Mouse (Mus musculus) thymus, adult 18-20 months (tissue): Measurements from ENCODE around the gene Gns.
"Not testable (repeated sequence)": the region's sequence is repeated elsewhere in the genome, so short reads cannot be mapped to it uniquely, and the experiment has no call there.

Source experiments
- DNase-seq, 2 experiments: peaks; one replicate each; pipeline ENCODE4 v3.0.0; 2022; ENCODE audit warnings: mixed read lengths in 2 of 2

The Gns gene

DNA sequence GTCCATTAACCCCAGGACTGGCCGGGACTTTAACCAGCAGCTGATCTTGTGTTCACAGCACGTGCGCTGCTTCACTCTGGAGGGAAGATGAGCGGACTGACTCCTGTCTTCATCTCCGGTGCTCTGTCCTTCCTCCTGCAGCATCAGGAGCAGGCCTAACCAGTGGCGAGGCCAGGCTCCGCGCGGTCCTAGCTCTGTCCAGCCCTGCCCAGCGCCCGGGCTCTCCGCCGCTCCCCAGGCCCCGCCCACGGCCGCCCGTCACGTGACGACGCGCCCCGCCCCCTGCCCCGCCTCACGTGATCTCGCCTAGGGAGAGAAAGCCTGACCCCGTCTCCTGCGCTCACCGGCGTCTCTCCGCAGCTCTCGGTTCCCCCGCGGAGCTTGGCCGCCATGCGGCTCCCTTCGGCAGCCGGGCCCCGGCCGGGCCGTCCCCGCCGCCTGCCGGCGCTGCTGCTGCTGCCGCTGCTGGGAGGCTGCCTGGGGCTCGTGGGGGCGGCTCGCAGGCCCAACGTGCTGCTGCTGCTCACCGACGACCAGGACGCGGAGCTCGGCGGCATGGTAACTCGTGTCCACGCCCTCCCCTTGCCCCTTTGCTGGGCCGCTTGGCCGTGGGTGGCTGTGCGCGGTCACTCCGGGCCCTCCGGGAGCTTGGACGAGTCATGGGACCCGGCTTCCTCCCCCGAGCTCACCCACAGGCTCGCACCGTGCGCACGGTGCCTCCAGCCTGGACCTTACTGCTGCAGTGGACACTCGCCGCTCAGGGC, at the start of gene Gns:
Gns (plus strand) TSS at position 290 of the 764 bp plus-strand sequence.
- DNase-seq, result peak; percentile 62 to 68

DNA sequence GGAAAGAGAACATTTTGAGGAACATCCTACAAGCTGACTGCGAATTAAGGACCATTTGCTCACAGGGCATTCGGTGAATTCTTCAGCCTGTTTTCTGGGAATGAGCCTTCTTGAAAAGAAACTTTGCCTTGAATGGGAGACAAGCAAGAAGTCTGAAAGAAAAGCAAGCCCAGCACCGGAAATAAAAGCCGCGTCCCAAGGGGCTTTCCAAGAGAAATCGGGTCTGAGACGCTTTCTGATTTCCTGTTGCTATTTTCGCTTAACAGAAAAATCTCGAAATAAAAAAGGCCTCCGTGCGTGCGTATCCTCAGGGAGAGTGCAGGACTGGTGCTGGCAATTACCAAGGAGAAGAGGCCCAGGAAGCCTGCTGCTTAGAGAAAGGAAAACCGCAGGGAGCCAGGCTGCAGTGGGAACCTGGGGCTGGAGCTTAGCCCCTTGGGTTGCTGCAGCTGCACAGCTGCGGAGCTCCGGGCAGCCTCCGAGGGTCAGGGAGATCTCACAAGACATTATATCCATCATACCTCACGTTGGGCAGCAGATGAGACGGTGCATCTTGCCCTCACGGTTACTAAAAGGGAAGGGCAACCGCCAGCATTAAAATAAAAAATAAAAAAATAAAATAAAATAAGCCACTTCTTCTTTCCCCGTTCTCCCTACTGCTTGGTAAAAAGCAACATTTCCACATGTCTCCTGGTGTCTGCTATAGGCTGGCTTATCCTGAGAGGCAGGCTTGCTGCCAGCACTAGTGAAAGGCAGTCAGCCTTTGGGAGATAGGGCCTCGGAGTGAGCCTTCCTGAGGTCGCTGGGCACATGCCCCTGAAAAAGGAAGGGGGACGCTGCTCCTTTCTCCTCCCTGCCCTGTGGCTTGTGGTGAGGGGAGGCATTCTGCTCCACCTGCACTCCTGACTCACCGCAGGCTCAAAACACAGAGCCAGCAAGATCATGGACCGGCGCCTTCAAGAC, 49.3 kb upstream of the Gns start:
- DNase-seq, result no peak

DNA sequence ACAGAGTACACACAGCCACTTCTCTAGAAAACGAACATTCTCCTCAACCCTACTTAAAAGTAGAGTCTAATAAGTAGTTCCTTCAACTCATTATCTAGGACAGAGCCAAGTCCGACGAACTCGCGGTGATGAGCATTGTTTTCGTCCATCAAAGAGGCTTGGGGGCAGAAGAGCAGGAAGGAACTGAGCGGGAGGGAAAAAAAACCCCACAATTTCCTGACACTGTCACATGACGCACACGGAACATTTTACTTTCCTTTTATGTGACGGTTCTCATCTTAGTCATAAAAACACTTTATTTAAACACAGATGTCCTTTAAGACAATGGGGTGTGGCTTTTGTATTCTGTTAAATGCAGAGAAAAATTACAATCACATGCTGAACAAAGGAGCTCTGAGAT, 48.5 kb upstream of the Gns start:
- no peak for DNase-seq

DNA sequence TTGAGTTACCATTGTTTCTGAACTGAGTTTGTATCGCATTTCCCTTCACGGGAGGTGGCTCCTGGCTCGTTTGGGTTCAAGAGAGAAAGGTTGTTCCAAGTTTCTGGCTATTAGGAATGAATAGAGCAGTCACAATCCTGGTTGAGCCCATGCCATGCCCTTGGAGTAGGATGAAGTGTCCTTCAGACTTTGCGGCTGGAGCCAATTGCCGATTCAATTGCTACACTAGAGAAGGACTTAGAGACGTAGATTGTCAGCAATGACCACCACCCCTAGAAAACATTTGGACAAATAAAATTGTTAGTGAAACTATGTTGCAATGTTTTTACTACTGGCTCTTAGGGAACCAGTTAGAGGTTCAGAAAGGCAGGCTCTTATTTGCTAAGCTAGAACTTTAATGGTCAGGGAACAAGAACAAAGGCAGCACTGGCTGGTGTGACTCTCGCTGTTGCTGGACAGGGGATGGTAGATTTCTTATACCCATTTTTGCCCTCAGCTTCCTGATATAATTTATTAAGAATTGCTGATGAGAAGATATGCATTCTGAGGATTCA, 46.4 kb upstream of the Gns start:
- DNase-seq, result no peak

DNA sequence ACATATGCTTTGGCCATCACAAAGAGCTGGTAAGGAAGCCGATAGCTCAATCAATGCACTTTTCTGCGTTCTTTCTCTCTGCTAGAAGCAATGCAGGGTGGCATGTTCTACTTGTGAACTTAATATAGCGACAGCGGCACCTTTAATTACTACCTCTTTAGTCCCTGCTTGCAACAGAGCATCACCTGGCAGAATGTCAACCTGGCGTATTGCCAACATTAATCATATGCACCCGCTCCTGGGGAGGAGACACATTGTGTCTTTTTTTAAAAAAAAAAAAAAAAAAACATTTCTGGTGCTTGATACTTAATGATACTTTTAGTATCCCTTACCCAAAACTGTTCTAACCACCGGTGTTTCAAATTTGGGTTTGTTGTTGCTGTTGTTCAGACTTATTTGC, 41.4 kb upstream of the Gns start:
- DNase-seq, result no peak

GRCm38 (mm10) chr10:121326167-121326566, 38.7 kb upstream of the Gns start:
- DNase-seq, result no peak

- DNase-seq, result no peak
Observed at GRCm38 (mm10) chr10:121329586-121329985, 35.3 kb upstream of the Gns start.

DNA sequence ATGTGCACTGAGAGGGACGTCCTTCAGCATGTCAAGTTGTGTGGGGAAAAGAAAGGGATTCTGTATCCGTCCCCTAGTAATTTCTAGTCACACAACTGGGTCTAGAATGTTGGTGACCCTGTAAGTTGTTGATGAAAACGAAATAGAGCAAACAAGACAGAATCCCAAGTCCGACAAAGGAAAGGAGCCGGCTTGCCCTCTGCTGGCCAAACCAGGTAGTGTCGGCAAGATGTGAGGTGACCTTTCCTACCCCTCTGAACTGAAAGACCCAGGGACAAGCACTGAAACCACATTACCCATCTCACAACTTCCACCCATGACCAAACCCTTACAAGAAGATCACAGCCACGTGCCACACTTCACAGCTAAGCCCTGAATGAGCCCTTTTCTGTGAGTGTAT, 34.0 kb upstream of the Gns start:
- DNase-seq, result peak; percentile 19 to 32

- DNase-seq, result peak; percentile 18 to 23
Observed at GRCm38 (mm10) chr10:121334576-121334975, 30.3 kb upstream of the Gns start.

GRCm38 (mm10) chr10:121336536-121336935, 28.4 kb upstream of the Gns start:
- DNase-seq, result not testable (repeated sequence)

DNA sequence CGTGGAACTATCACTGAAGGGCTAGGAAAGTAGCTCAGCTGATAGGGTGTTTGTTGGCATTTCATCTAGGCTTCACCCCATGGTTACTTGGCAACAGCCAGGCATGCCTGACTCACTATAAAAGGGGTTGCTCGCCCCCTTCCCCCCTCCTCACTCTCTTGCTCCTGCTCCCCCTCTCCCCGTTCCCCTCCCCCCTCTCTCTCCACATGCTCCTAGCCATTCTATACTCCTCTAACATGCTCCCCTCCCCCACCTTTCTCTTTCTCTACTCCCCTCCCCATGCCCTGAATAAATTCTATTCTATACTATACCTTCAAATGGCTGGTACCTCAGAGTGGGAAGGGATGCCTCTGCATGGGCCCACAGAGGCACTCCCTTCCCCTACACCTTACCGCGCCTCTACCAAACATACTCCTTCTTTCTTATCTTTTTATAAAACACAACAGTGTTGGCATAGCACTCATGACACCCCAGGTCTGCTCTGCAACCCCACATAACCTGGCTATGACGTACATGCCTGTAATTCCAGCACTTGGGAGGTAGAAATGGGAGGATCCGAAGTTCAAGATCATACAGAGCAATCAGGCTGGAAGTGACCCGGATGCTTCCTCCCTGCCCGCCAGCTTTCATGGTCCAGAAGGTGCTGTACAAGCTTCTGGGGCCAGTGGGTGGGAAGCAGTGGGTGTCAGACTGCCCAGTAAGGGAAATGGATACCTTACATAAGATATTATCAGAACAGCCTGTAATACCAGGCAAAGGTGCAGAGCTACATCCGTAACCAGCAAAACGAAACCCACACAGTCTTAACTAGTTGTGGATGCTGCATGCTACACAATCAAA, 23.9 kb upstream of the Gns start:
- DNase-seq, result no peak

GRCm38 (mm10) chr10:121342260-121342659, 22.6 kb upstream of the Gns start:
- no peak for DNase-seq

DNA sequence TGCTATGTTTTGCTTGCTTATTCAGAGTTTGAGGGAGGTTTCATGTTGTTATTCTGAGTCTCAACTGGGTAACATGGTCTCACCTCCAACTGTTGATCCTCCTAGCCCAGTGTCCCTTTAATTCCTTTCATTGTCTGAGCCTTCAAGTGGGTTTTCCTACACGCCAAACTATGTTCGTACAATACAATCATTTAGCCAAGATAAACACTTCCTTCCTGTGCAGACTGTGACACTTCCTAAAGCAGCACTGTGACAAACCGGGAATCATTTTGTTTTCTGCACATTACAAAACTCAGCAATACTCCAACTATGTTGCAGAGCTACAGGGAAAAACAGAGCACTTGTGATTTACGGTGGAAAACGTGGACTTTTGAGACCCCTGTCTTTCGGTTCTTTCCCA, 21.0 kb upstream of the Gns start:
- DNase-seq, result no peak

DNA sequence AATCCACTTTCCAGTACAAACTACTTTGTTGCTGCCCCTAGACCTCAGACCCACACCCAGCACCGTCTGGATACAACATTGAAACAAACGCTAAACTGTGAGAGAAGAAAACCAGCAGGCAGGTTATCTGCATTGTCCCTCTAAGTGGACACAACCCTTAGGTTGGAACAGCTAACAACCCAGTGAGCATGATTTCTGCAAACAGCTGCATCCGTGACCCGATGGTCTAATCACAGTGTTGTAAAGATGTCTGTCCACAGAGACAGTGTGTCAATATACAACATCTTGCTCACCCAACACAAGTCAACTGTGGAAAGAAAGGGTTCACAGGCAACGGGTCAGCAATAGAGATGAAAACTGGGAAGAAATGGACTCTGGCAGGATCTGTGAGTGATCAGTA, 15.6 kb upstream of the Gns start:
- no peak for DNase-seq

GRCm38 (mm10) chr10:121350357-121351065, 14.4 kb upstream of the Gns start:
- DNase-seq, result no peak

GRCm38 (mm10) chr10:121351066-121351581, 13.8 kb upstream of the Gns start, which contains the start of gene Tbc1d30:
Gene Tbc1d30, minus strand, starts transcription at chr10:121351278.
- no peak for DNase-seq

GRCm38 (mm10) chr10:121351692-121352290, 13.1 kb upstream of the Gns start:
- no peak for DNase-seq

DNA sequence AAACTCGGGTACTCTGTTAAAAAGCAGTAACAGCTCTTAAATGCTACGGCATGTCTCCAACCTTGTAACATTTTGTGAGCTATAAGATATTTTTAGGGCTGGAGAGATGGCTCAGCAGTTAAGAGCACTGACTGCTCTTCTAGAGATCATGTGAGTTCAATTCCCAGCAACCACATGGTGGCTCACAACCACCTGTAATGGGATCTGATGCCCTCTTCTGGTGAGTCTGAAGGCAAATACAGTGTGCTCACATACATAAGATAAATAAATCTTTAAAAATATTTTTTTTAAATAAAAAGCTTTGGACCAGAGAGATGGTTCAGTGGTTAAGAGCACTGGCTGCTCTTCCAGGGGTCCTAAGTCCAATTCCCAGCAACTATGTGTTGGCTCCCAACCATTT, 4.5 kb upstream of the Gns start:
- no peak for DNase-seq

DNA sequence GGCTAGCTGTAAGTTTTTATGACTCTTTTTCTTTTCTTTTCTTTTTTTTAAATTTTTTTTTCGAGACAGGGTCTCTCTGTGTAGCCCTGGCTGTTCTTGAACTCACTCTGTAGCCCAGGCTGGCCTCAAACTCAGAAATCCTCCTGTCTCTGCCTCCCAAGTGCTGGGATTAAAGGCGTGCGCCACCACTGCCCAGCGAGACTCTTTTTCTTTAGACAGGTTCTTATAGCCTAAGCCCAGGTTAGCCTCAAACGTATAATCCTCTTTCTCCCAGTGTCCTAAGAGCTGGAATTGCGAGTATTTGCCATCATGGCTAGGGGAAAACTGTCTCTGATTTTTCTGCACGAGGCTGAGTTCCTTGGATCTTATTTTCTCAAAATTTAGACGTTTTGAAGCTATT, 1.7 kb upstream of the Gns start:
- no peak for DNase-seq

GRCm38 (mm10) chr10:121364306-121364705, 584 bp upstream of the Gns start:
- DNase-seq, result no peak

- no peak for DNase-seq
Observed at GRCm38 (mm10) chr10:121365781-121366272, 937 bp downstream of the Gns start.
